Mouse (Mus musculus): ENCODE results near the gene BC061237.
"Not testable (repeated sequence)": the region's sequence is repeated elsewhere in the genome, so short reads cannot be mapped to it uniquely, and the experiment has no call there.

BC061237 gene

GRCm38 (mm10) chr14:44492163-44492562 lies at the start of gene BC061237:
TSS of gene BC061237 (plus strand) at chr14:44492463.
- not testable (repeated sequence) for DNase-seq (ENCODE audit: low read depth, low spot score)

DNA sequence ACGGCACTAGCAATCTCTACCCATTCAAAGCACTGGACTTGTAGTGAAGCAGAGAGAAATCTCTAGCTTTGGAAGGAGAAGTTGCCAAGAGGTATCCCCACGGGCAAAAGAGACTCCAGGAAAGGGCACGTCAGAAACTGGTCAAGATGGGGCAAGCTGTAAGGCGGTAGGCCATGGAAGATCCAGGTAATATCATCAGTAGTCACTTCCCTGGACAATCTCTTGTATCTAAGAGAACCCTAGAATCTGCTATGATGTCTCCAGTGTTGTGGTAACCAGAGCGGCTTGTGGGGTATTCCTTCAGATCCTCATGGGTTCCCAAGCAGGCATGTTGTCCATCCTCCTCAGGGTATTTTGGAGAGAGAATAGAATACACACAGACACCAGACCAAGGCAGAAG lies 25.7 kb downstream of the BC061237 start, which contains the start of gene Gm17093:
Gene Gm17093, plus strand, starts transcription at position 301 of the 400 bp plus-strand sequence.
- DNase-seq (ENCODE audit: low read depth, low spot score), result not testable (repeated sequence)

GRCm38 (mm10) chr14:44547961-44548360 lies 55.7 kb downstream of the BC061237 start:
- DNase-seq (ENCODE audit: low read depth, low spot score), result not testable (repeated sequence)
